Mouse (Mus musculus) left cerebral cortex, postnatal 4 days (tissue): ENCODE data around the gene Vps29. TPM values are rescaled to one million over a fixed set of nuclear protein-coding genes. Genes with fewer than 3 reads are reported as not detected.

Source experiments
- DNase-seq: peaks from one replicate; pipeline ENCODE4 v3.0.0-alpha.2; 2022
- intact Hi-C: fragments of 180-260 bp; cut with DNase I; formaldehyde crosslinking; loops from one replicate; pipeline ENCODE4 v1.15.1; 2025
- total RNA-seq, 2 experiments: library from RNA; stranded (reverse); gene quantifications; 2 replicates each; pipeline ENCODE4 v1.2.3; 2021

Vps29 gene
- total RNA-seq, 2 experiments from 2014 or later: 202 to 208 TPM

DNA sequence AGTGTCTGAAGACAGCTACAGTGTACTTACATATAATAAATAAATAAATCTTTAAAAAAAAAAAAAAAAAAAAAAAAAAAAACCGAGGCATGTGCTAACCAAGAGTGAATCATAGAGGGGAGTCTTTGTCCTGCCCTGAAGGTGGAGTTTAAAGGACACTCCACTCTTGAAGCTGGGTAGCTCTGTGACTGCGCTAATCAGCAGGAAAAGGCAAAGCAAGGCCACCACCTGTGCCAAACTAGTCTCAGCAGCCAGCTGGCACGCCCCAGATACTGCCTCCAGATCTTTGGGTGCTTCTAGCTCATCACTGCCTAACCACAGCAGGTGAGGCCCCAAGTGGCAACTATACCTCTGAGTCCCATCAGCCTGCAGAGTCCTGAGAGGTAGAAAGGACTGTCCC is 19.5 kb upstream of the Vps29 start:
- no peak for DNase-seq
- intact Hi-C loops: no loop called here

DNA sequence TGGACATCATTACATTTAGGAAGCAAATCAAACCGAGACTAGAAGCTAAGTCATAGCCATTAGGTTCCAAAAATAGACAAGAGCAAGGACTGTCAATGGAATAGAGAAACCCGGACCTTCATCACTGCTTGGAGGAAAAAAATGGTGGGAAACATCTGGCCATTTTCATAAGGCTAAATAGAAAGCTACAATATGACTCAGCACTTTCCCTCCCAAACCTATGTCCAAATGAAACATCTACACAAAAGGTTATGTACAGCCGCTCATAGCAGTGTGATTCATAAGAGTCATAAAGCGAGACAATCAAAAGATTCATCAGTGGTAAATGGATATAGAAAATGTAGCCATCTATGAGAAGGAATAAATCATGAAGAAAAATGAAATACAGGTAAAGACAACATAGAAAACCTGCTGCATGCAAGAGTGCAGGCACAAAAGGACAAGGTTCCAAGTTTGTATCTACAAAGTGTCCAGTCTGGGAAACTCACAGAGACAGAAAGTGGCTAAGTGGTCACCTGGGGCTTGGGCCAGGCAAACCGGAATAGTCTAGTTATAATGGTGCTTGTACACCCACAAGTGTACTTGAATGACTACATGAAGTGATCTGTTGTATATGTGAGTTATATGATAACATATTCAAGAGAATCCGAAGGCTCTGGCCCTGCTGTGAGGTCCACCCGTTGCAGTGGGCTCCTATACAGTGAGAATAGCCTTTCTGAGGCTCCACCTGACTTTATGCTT is 17.4 kb upstream of the Vps29 start:
- no peak for DNase-seq
- intact Hi-C loops: no loop called here

DNA sequence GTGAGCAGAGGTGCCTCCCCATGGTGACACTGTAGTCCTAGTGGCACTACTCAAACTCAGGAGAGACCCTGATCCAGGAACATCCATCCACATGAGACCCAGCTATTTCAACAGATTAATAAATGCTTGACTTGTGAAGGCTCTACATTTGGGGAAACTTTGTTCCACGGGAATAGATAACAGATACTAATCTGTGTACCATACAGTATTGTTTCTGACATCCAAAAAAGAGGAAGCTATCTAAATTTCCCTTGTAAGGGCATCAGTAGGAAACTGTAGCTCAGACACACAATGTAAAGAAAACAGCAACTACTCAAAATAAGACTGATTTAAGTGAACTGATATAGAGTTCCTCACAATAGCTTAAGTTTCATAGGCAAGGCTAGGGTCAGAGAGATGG is 11.3 kb upstream of the Vps29 start:
- intact Hi-C loops: loop anchor here (5.0 kb wide), 1 partner anchor 211 kb away; no protein-coding TSS in a partner anchor
- no peak for DNase-seq

DNA sequence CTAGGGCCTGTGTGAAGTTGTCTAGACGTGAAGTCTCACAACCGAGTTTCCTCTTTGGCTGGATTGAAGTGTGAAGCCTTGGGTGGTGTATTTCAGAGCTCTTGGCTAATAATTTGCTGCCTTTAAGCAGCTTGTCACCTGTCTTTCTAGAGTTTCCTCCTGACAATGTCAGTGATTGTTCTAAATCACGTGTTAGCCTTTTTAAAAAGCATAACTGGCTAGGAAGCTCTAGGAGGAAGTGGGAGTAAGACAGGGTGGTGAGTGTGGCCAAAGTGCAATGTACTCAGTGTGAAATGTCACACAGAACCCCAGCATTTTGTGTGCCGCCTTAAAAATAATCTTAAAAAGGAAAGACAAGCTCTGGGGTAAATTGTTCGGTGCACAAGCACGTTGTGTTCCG is 10.4 kb upstream of the Vps29 start:
- DNase-seq: no peak
- intact Hi-C loops: loop anchor here (2.0 to 5.0 kb wide), 2 partner anchors 77 to 211 kb away; no protein-coding TSS in a partner anchor

DNA sequence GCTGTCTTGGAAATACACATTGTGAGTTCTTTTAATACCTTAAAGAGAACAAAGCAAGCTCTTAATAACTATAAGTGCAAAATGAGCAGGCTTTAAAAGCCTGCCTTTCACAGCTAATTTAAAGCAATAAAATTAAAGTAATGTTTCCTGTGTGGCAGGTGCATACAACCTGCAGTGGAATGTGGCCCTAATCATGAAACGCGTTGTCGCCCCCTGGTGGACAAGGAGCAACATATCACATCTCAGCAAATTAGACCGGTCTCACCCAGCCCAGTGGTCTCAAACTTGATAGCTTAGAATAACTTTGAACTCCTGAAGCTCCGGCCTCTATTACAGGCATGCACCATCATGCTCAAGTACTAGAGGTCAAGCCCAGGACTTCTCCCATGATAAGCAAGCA is 9.9 kb upstream of the Vps29 start:
- DNase-seq: peak; percentile 78
- intact Hi-C loops: loop anchor here (2.0 to 5.0 kb wide), 2 partner anchors 77 to 212 kb away; no protein-coding TSS in a partner anchor

DNA sequence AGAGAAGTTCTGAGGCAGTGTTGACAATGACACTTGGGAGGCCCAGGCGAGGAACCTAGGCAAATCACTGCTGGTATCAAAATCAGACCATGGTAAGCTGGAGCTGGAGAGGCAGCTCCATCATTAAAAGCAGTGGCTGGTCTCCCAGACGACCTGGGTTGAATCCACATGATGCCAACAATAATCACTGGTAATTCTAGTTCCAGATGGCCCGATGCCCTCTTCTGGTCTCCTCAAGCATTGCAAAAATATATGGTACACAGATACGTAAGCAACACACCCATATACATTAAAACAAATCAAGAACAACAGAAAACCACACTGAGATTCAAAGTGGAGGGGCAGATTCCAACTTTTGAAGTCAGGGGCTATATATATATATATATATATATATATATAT is 8.4 kb upstream of the Vps29 start:
- peak; percentile 8 for DNase-seq
- intact Hi-C loops: loop anchor here (2.0 kb wide), 1 partner anchor 79 kb away; no protein-coding TSS in a partner anchor

DNA sequence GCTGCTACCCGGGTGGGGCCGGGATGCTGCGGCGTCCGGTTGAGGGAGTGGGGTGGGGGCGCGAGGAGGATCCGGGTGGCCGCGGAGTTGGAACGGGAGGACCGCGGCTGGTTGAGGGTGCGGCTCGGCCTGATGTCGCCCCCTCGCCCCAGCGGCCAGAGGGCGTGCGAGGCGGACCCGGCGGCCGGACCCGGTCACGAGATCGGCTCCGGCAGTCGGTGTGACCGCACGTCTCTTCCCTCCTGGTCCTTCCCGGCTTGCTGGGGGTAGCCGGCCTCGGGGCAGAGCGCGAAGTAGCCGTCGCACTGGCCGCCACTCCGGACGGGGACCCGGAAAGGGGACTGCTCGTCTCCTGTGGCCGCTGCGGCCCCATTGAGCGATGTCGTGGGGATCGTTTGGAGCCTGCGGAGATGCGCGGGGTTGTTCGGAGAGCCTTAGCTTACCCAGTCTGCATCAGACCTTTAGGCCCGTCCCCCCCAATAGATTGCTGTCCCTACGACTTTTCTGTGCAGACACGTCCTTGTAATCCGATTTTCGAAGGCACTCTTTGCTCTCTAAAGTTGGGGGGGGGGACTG is 411 bp downstream of the Vps29 start:
- intact Hi-C loops: no loop called here
- DNase-seq: no peak

DNA sequence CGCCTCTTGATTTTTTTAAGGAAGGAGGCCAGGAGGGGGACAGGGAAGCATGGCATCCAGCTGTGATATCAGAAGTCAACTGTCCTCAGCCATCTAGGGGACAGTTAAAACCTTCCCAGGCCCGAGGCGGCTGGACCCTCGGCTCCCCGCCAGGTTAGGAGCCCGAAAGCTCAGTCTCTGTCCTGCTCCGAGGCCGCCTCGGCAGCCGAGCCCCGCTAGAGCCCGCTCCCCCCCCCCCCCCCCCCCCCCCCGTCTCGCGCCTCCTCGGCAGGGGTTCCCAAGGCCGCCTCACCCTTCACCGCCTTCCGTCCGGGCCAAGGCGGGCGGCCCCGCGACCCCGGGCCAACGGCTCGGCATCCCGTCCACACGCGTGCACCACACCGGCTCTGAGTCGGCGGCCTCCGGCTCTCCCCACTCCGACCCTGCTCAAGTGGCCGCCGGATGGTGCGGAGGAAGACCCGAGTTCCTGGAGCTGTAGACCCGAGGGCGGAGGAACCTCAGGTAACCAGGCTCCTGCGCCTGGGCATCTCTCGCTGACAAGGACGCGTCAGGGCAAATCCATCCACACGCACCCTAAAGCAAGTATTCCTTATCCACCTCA is 17.5 kb downstream of the Vps29 start, which contains the start of gene Gpn3:
Gpn3 (plus strand) TSS at position 286 of the 601 bp plus-strand sequence.
- intact Hi-C loops: no loop called here
- peak; percentile 73 for DNase-seq

DNA sequence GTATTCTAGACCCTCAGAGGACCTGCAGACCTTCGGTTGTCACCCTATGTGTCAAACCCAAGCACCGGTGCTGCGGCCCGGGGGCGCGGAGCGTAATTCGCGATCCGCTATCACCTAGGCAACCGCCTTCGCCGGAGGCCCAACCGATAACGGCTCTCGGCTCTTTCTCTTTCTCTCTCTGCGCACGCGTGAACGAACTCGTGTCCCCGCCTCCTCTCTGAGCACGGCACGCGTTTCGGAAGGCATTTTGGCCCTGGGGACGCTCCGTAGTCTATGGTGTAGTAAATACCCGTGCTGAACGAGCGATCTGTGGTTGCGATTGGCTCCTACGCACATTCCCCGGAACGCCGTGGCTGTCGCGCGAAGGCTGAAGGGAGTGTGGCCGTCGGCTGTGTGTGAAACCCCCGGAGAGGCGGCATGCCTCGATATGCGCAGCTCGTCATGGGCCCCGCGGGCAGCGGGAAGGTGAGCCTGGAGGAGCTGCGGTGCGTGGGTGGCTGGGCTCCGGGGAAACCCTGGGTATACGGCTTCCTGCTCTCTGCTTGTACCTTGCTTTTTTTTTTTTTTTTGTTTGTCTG is 18.1 kb downstream of the Vps29 start, which contains the start of gene Fam216a:
Fam216a (minus strand) TSS at position 173 of the 578 bp plus-strand sequence.
- intact Hi-C loops: no loop called here
- DNase-seq: peak; percentile 99

DNA sequence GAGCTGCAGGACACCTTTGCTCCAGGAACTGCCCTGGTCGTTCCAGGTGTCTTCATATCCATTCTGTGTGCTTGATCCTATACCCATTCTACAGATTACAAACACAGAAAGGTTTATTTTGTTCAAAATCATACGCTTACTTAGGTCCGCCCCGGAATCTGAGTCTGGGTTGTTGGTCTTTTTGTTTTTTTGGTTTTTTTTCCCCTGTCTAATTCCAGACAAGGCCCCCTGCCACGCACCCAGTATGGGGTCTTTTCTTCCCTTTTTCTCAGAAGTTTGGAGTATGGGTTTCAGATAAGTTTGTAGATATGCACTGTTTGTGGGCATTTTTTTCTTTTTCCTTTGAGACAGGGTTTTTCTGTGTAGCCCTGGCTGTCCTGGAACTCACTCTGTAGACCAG is 18.7 kb downstream of the Vps29 start:
- intact Hi-C loops: no loop called here
- DNase-seq: no peak

DNA sequence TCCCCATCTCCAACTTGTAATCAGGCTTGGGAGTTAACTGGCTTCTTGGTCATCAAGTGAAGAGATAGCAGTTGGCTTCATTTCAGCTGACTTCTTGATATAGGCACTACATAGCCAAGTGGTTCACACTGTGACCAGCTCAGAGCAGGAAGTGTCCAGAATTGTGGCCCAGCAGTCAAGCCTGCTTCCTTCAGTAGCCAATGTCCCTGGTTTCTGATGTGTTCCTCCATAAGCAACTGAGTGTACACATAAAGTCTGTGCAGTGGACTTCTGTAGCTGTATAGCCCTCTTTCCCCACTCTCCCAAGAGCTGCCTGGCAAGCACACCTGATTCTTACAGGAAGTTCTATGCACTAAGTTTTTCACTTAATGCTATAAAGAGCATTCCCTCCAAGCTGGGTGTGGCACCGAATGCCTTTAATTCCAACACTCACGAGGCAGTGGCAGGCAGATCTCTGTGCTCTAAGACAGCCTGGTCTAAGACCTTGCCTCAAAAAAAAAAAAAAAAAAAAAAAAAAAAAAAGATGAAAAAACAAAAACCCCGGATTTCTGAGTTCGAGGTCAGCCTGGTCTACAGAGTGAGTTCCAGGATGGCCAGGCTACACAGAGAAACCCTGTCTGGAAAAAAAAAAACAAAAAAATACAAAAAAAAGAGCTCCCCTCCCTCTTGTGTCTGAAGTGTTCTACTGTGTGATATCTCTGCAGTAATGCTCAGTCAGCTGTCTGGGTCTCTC is 23.1 kb downstream of the Vps29 start:
- intact Hi-C loops: no loop called here
- no peak for DNase-seq

DNA sequence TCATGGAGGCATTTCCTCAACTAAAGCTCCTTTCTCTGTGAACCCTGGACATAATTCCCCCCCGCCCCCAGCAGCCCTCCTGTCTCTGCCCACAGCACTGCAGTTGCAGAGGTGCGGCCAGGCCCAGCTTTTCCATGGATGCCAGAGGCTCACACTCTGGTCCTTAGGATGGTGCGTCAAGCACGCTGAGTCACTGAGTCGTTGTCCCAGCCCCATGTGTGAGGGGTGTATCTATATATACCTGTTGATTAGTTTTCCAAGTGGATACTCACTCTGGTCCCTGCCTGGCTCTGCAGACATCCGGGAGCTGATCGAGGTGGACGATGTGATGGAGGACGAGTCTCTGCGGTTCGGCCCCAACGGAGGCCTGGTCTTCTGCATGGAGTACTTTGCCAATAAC is 24.0 kb downstream of the Vps29 start:
- intact Hi-C loops: no loop called here
- DNase-seq: no peak

DNA sequence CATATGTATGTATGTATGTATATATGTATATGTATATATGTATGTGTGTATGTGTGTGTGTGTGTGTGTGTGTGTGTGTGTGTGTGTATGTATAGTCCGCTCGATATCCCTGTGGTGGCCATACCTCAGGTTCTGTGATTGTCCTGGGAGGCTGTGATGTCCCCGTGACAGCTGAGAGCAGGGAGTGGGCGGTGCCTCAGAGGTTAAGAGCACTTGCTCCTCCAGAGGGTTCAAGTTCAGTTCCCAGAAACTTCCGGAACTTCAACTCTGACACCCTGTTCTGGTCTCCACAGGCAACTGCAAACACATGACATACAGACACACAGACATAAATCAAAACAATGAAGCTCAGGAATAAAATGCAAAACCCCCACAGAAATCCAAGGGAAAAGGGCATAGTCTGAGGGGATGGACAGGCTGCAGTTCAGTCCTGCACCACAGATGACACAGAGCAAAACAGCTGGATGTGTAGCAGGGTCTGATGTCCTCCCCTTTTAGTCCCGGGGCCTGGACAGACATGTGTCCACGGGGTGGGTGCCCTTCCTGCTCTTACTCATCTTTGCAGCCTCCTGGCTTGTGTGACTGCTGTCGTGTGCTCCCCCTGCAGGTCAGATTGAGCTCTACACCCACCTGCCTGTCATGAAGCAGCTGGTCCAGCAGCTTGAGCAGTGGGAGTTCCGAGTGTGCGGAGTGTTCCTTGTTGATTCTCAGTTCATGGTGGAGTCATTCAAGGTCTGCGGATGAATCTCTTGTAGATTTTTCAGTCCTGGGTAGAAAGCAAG is 25.4 kb downstream of the Vps29 start:
- peak; percentile 86 for DNase-seq
- intact Hi-C loops: no loop called here

DNA sequence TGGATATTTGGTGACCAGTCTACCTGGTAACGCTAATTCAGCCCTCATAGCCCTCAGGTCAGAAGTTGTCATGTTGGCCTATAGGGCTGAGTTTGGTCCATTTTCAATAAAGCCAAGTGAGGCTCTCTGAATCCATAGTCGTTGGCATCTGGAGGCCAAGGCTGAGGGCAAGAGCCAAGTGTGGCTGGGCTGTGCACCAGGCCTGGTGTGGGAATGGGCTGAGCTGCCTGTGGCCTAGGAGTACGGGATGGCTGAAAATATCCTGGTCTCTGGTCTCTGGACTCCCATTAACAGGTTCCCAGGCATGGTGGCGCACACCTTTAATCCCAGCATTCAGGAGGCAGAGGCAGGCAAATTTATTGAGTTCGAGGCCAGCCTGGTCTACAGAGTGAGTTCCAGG is 35.8 kb downstream of the Vps29 start:
- intact Hi-C loops: no loop called here
- no peak for DNase-seq

DNA sequence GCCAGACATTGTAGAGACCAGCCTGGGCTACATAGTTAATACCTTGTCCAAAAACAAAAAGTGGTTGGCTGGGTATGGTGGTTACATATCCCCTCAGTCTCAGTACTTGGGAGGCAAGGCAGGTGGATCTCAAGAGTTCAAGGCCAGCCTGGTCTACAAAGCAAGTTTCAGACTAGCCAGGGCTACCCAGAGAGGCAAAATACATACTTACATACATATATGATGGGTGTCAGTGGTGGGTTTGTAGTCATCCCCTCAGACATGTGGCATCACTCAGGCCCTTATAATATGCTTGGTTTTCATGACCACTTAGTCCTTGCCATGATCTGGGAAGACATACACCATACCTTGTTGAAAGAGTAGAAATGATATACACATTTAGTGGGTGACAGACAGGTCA is 36.5 kb downstream of the Vps29 start:
- DNase-seq: no peak
- intact Hi-C loops: no loop called here

DNA sequence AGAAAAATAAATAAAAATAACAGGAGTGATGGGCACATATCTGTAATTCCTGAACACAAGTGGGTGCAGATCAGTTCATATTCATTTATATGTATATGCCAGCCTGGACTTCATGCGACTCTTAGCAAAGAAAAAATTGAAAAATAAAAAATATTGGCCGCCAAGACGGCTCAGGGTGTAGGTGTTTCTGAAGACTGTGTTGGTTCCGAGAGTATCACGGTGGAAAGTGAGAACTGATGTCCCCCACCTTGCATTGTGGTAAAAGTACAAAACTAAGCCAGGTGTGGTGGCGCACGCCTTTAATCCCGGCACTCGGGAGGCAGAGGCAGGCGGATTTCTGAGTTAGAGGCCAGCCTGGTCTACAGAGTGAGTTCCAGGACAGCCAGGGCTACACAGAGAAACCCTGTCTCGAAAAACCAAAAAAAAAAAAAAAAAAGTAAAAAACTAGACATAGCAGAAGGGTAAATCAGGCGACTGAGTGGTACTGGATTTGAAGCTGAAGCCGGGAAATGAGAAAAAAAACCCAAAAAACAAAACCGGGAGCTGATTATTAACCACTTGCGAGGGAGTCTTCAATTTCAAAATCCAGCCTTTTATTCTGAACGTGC is 37.1 kb downstream of the Vps29 start:
- intact Hi-C loops: no loop called here
- DNase-seq: no peak

DNA sequence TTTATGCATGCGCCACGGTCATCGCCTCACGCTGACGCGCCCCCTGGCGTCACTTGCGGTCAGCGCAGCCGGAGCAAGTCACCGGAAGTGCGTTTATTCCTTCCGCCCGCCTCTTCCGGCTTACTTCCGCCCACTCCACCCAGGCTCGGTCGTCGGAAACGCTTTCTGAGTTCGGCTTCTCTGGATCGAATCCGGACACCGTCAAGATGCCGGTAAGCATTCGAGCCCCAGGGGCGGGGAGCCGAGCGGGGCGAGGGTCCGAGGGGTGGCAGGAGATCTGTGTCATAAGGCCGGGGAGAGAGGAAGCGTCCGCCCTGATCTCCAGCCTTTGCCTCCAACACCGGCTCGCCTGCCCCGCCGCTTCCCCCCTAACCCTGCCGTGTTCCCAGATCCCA is 37.6 kb downstream of the Vps29 start, which contains the start of gene Arpc3:
Arpc3 (plus strand) TSS at position 93 of the 395 bp plus-strand sequence.
- peak; percentile 93 for DNase-seq
- intact Hi-C loops: no loop called here

DNA sequence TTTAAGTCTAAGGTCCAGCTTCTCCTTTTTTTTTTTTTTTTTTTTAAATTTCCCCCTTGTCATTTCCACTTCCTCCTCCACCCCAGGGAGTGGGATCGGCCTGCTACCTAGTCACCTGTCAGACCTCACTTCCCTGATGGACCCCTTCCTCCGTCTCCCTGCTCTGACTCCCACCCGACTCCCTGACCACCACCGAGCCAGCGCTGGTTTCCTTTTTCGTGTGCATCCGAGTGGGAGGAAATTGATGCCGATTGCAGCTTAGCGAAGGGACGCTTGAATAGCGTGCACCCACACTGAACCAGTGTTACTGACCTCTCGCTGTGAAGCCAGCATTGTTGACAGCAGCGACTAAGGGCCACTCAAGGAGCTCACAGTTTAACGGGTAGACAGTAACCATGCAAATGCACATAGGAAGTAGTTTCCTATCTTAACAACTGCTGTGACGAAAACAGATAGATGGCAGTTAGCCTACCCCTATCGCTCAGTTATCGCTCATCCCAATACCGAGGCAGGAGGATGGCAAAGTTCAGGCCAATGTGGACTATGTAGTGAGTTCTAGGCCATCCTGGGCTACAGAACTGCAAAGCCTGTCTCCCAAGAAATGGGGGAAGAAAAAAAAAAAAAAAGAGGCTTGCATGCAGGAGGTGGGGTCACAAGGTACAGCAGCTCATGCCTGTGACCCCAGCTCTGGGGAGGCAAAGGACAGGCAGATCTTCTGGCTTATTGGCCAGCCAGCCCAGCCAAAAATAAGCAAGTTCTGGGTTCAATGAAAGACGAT is 38.2 kb downstream of the Vps29 start:
- intact Hi-C loops: no loop called here
- DNase-seq: no peak

DNA sequence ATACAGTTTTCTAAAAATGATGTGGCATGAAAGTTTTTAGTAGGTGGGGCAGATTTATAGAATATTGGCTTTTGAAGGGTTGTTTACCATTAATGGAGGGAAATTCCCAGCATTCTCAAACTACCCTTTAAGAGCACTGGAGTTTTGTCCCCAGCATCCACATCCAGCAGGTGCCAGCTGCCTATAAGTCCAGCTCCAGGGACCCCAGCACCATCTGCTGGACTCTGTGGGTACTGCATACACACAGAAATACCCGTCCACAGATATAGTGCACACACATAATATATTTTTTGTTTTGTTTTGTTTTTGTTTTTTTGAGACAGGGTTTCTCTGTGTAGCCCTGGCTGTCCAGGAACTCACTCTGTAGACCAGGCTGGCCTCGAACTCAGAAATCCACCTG is 39.7 kb downstream of the Vps29 start:
- intact Hi-C loops: no loop called here
- DNase-seq: peak; percentile 77
